Mouse (Mus musculus): Measurements from ENCODE around the gene Zfp697. TPM values are rescaled to one million over a fixed set of nuclear protein-coding genes. Genes with fewer than 3 reads are reported as not detected.
"Not testable (repeated sequence)": the region's sequence is repeated elsewhere in the genome, so short reads cannot be mapped to it uniquely, and the experiment has no call there.

Zfp697 gene
- total RNA-seq, 2 experiments from 2014 or later = 41.0 to 42.9 TPM

GRCm38 (mm10) chr3:98417328-98417727 lies 35.1 kb downstream of the Zfp697 start:
- intact Hi-C loops (cut with DNase I) = no loop called here
- peak; percentile 97 for DNase-seq

- no peak for DNase-seq
- intact Hi-C loops (cut with DNase I) = no loop called here
Measured at GRCm38 (mm10) chr3:98418991-98419785, 36.9 kb downstream of the Zfp697 start.

GRCm38 (mm10) chr3:98419786-98420070 lies 37.5 kb downstream of the Zfp697 start:
- intact Hi-C loops (cut with DNase I) = no loop called here
- no peak for DNase-seq

- DNase-seq = no peak
- intact Hi-C loops (cut with DNase I) = no loop called here
Measured at GRCm38 (mm10) chr3:98422926-98423325, 40.7 kb downstream of the Zfp697 start.

- intact Hi-C loops (cut with DNase I) = no loop called here
Measured at GRCm38 (mm10) chr3:98426749-98427148, 44.5 kb downstream of the Zfp697 start.

GRCm38 (mm10) chr3:98427260-98427599 lies 45.0 kb downstream of the Zfp697 start:
- intact Hi-C loops (cut with DNase I) = no loop called here

More at GRCm38 (mm10) chr3:98426749-98427148, 44.5 kb downstream of the Zfp697 start:
- DNase-seq = peak; percentile 45

GRCm38 (mm10) chr3:98427600-98428448 lies 45.6 kb downstream of the Zfp697 start:
- intact Hi-C loops (cut with DNase I) = no loop called here
- peak; percentile 93 for DNase-seq

More at GRCm38 (mm10) chr3:98427260-98427599, 45.0 kb downstream of the Zfp697 start:
- DNase-seq = no peak

GRCm38 (mm10) chr3:98428449-98428775 lies 46.2 kb downstream of the Zfp697 start:
- no peak for DNase-seq
- intact Hi-C loops (cut with DNase I) = no loop called here

- DNase-seq = no peak
- intact Hi-C loops (cut with DNase I) = no loop called here
Measured at GRCm38 (mm10) chr3:98428928-98429525, 46.8 kb downstream of the Zfp697 start.

- intact Hi-C loops (cut with DNase I) = loop anchor here (5.0 kb wide), 1 partner anchor 52 kb away; the partner anchor contains the start of gene Zfp697
- no peak for DNase-seq
Measured at GRCm38 (mm10) chr3:98434088-98434816, 52.0 kb downstream of the Zfp697 start.

- intact Hi-C loops (cut with DNase I) = no loop called here
- no peak for DNase-seq
Measured at GRCm38 (mm10) chr3:98435030-98435429, 52.8 kb downstream of the Zfp697 start.

GRCm38 (mm10) chr3:98442245-98442644 lies 60.0 kb downstream of the Zfp697 start:
- DNase-seq; intact Hi-C loops (cut with DNase I): not testable (repeated sequence)

- DNase-seq; intact Hi-C loops (cut with DNase I): not testable (repeated sequence)
Measured at GRCm38 (mm10) chr3:98443149-98443779, 61.0 kb downstream of the Zfp697 start.

GRCm38 (mm10) chr3:98443924-98444323 lies 61.7 kb downstream of the Zfp697 start:
- intact Hi-C loops (cut with DNase I); DNase-seq: not testable (repeated sequence)

- DNase-seq; intact Hi-C loops (cut with DNase I): not testable (repeated sequence)
Measured at GRCm38 (mm10) chr3:98453786-98454185, 71.5 kb downstream of the Zfp697 start.

- intact Hi-C loops (cut with DNase I) = not testable (repeated sequence)
Measured at GRCm38 (mm10) chr3:98457026-98457425, 74.8 kb downstream of the Zfp697 start, which contains the start of gene Gm4450. Gene Gm4450, minus strand, starts transcription at chr3:98457126.

GRCm38 (mm10) chr3:98469323-98469722 lies 87.1 kb downstream of the Zfp697 start:
- intact Hi-C loops (cut with DNase I); DNase-seq: not testable (repeated sequence)

More at GRCm38 (mm10) chr3:98457026-98457425, 74.8 kb downstream of the Zfp697 start, which contains the start of gene Gm4450:
- DNase-seq = not testable (repeated sequence)

- DNase-seq; intact Hi-C loops (cut with DNase I): not testable (repeated sequence)
Measured at GRCm38 (mm10) chr3:98471057-98471456, 88.8 kb downstream of the Zfp697 start.

GRCm38 (mm10) chr3:98471499-98471898 lies 89.2 kb downstream of the Zfp697 start:
- intact Hi-C loops (cut with DNase I) = not testable (repeated sequence)

GRCm38 (mm10) chr3:98494184-98494583 lies 111.9 kb downstream of the Zfp697 start:
- intact Hi-C loops (cut with DNase I) = not testable (repeated sequence)

More at GRCm38 (mm10) chr3:98471499-98471898, 89.2 kb downstream of the Zfp697 start:
- not testable (repeated sequence) for DNase-seq

More at GRCm38 (mm10) chr3:98494184-98494583, 111.9 kb downstream of the Zfp697 start:
- not testable (repeated sequence) for DNase-seq
